Mouse (Mus musculus) MEL (cell line): ENCODE data around the gene Osbp2. TPM values are rescaled to one million over a fixed set of nuclear protein-coding genes. Genes with fewer than 3 reads are reported as not detected.

Experiments
- DNase-seq: peaks from one replicate; pipeline ENCODE4 v3.0.0; 2011; ENCODE audit warnings: low read depth, low spot score
- H3K27ac ChIP-seq: 2 replicates; pipeline ENCODE4 v1.5.1; 2012; ENCODE audit warnings: low read depth, mild to moderate bottlenecking, control low read depth, low read length, moderate library complexity; ENCODE audit not compliant: control insufficient read depth
- H3K27me3 ChIP-seq, 2 experiments: fragments of 150-350 bp in 1 of 2; sonication (generic) in 1 of 2; 2 replicates each; pipeline ENCODE4 v1.6.1; 2012; ENCODE audit warnings: low read length in 2 of 2, mild to moderate bottlenecking in 2 of 2, improper control_type of control experiment in 1 of 2, moderate library complexity in 1 of 2; ENCODE audit not compliant: insufficient read depth in 2 of 2, control insufficient read depth in 1 of 2
- H3K36me3 ChIP-seq, 2 experiments: 2 replicates each; pipeline ENCODE4 v1.6.1; 2012 to 2014; ENCODE audit warnings: low read length in 2 of 2, improper control_type of control experiment in 1 of 2, inconsistent platforms in 1 of 2, mild to moderate bottlenecking in 1 of 2; ENCODE audit not compliant: insufficient read depth in 2 of 2, control insufficient read depth in 1 of 2
- H3K4me1 ChIP-seq, 2 experiments: fragments of 150-350 bp in 1 of 2; sonication (generic) in 1 of 2; 2 replicates each; pipeline ENCODE4 v1.6.1; 2012; ENCODE audit warnings: low read length in 2 of 2, improper control_type of control experiment in 1 of 2, mild to moderate bottlenecking in 1 of 2; ENCODE audit not compliant: insufficient read depth in 2 of 2, control insufficient read depth in 1 of 2
- H3K4me3 ChIP-seq, 2 experiments: fragments of 150-350 bp in 1 of 2; sonication (generic) in 1 of 2; 2 replicates each; pipeline ENCODE4 v1.5.1; 2012; ENCODE audit warnings: low read depth in 2 of 2, low read length in 2 of 2, mild to moderate bottlenecking in 2 of 2, moderate library complexity in 2 of 2, control low read depth in 1 of 2, improper control_type of control experiment in 1 of 2; ENCODE audit not compliant: control insufficient read depth in 1 of 2, insufficient read depth in 1 of 2
- H3K79me2 ChIP-seq: 2 replicates; pipeline ENCODE4 v1.6.1; 2012; ENCODE audit warnings: mild to moderate bottlenecking, low read length, moderate library complexity; ENCODE audit not compliant: control insufficient read depth, poor library complexity, insufficient read depth
- H3K9ac ChIP-seq: 2 replicates; pipeline ENCODE4 v1.6.1; 2012; ENCODE audit warnings: low read depth, mild to moderate bottlenecking, control low read depth, low read length, moderate library complexity; ENCODE audit not compliant: control insufficient read depth, poor library complexity, severe bottlenecking
- H3K9me3 ChIP-seq: fragments of 150-350 bp; sonication (generic); replicated peaks from 2 replicates; pipeline ENCODE4 v1.6.1; 2012; ENCODE audit warnings: mild to moderate bottlenecking, low read length, improper control_type of control experiment, moderate library complexity; ENCODE audit not compliant: insufficient read depth
- CHD1 ChIP-seq: IDR thresholded peaks from 2 replicates; pipeline ENCODE4 v1.6.1; 2012; ENCODE audit warnings: low read depth, mild to moderate bottlenecking, inconsistent platforms, low read length, improper control_type of control experiment
- CTCF ChIP-seq, 3 experiments: IDR thresholded peaks in 2 of 3; conservative IDR thresholded peaks in 1 of 3; 2 replicates each; pipeline ENCODE4 v1.5.1; 2011 to 2012; ENCODE audit warnings: low read length in 3 of 3, low read depth in 2 of 3, mild to moderate bottlenecking in 2 of 3, improper control_type of control experiment in 1 of 3, inconsistent platforms in 1 of 3, mixed read lengths in 1 of 3, moderate library complexity in 1 of 3; ENCODE audit not compliant: control insufficient read depth in 1 of 3, insufficient read depth in 1 of 3, poor library complexity in 1 of 3, severe bottlenecking in 1 of 3
- ELF1 ChIP-seq: IDR thresholded peaks from 2 replicates; pipeline ENCODE4 v1.6.1; 2014; ENCODE audit warnings: low read depth, mild to moderate bottlenecking, inconsistent platforms, low read length, improper control_type of control experiment, moderate library complexity
- EP300 ChIP-seq, 2 experiments: IDR thresholded peaks; 2 replicates each; pipeline ENCODE4 v1.6.1; 2011; ENCODE audit warnings: improper control_type of control experiment in 2 of 2, low read length in 2 of 2, low read depth in 1 of 2, mild to moderate bottlenecking in 1 of 2
- GABPA ChIP-seq: IDR thresholded peaks from 2 replicates; pipeline ENCODE4 v1.6.1; 2012; ENCODE audit warnings: low read depth, mild to moderate bottlenecking, inconsistent platforms, low read length, improper control_type of control experiment, moderate library complexity
- JUND ChIP-seq: IDR thresholded peaks from 2 replicates; pipeline ENCODE4 v1.6.1; 2011; ENCODE audit warnings: low read depth, mild to moderate bottlenecking, improper control_type of control experiment, low read length
- MAX ChIP-seq: IDR thresholded peaks from 2 replicates; pipeline ENCODE4 v1.6.1; 2011; ENCODE audit warnings: low read length, improper control_type of control experiment
- MAZ ChIP-seq: IDR thresholded peaks from 2 replicates; pipeline ENCODE4 v1.6.1; 2012; ENCODE audit warnings: low read depth, mild to moderate bottlenecking, inconsistent platforms, low read length, improper control_type of control experiment
- MEF2A ChIP-seq: IDR thresholded peaks from 2 replicates; pipeline ENCODE4 v1.6.1; 2014; ENCODE audit warnings: low read depth, mild to moderate bottlenecking, inconsistent platforms, low read length, improper control_type of control experiment; ENCODE audit not compliant: poor library complexity, insufficient replicate concordance, severe bottlenecking; ENCODE audit errors: extremely low read depth
- MXI1 ChIP-seq: IDR thresholded peaks from 2 replicates; pipeline ENCODE4 v1.6.1; 2011; ENCODE audit warnings: mild to moderate bottlenecking, low read depth, low read length, improper control_type of control experiment
- MYB ChIP-seq: IDR thresholded peaks from 2 replicates; pipeline ENCODE4 v1.6.1; 2011; ENCODE audit warnings: mild to moderate bottlenecking, low read depth, low read length, improper control_type of control experiment
- MYC ChIP-seq: IDR thresholded peaks from 2 replicates; pipeline ENCODE4 v1.6.1; 2011; ENCODE audit warnings: low read depth, mild to moderate bottlenecking, low read length, improper control_type of control experiment, moderate library complexity
- NRF1 ChIP-seq: IDR thresholded peaks from 2 replicates; pipeline ENCODE4 v1.6.1; 2014; ENCODE audit warnings: low read depth, mild to moderate bottlenecking, inconsistent platforms, low read length, improper control_type of control experiment, moderate library complexity; ENCODE audit not compliant: poor library complexity, insufficient read depth, severe bottlenecking
- POLR2A ChIP-seq, 2 experiments: IDR thresholded peaks; 2 replicates each; pipeline ENCODE4 v1.6.1; 2011 to 2012; ENCODE audit warnings: low read length in 2 of 2, mild to moderate bottlenecking in 2 of 2, control low read depth in 1 of 2, improper control_type of control experiment in 1 of 2, low read depth in 1 of 2, moderate library complexity in 1 of 2; ENCODE audit not compliant: control insufficient read depth in 1 of 2, insufficient read depth in 1 of 2, poor library complexity in 1 of 2
- POLR2AphosphoS5 ChIP-seq: IDR thresholded peaks from 2 replicates; pipeline ENCODE4 v1.6.1; 2012; ENCODE audit warnings: low read depth, borderline replicate concordance, mild to moderate bottlenecking, inconsistent platforms, low read length, moderate library complexity, mixed read lengths
- SIN3A ChIP-seq: IDR thresholded peaks from 2 replicates; pipeline ENCODE4 v1.6.1; 2012; ENCODE audit warnings: low read length, improper control_type of control experiment, inconsistent platforms
- SMC3 ChIP-seq: IDR thresholded peaks from 2 replicates; pipeline ENCODE4 v1.6.1; 2011; ENCODE audit warnings: low read depth, low read length, improper control_type of control experiment
- TAL1 ChIP-seq: IDR thresholded peaks from 2 replicates; pipeline ENCODE4 v1.6.1; 2012; ENCODE audit warnings: mild to moderate bottlenecking, inconsistent platforms, low read length, moderate library complexity, mixed read lengths
- TCF12 ChIP-seq: IDR thresholded peaks from 2 replicates; pipeline ENCODE4 v1.6.1; 2014; ENCODE audit warnings: low read depth, mild to moderate bottlenecking, inconsistent platforms, low read length, improper control_type of control experiment, moderate library complexity
- UBTF ChIP-seq: IDR thresholded peaks from 2 replicates; pipeline ENCODE4 v1.6.1; 2012; ENCODE audit warnings: low read depth, mild to moderate bottlenecking, inconsistent platforms, low read length, improper control_type of control experiment, moderate library complexity, borderline replicate concordance; ENCODE audit not compliant: insufficient read depth
- USF2 ChIP-seq, 2 experiments: IDR thresholded peaks; 2 replicates each; pipeline ENCODE4 v1.6.1; 2011 to 2012; ENCODE audit warnings: improper control_type of control experiment in 2 of 2, low read length in 2 of 2, borderline replicate concordance in 1 of 2, inconsistent platforms in 1 of 2, low read depth in 1 of 2, mild to moderate bottlenecking in 1 of 2; ENCODE audit not compliant: insufficient read depth in 1 of 2
- ZC3H11A ChIP-seq: IDR thresholded peaks from 2 replicates; pipeline ENCODE4 v1.6.1; 2012; ENCODE audit warnings: low read depth, mild to moderate bottlenecking, inconsistent platforms, low read length, improper control_type of control experiment
- ZKSCAN1 ChIP-seq: IDR thresholded peaks from 2 replicates; pipeline ENCODE4 v1.6.1; 2012; ENCODE audit warnings: low read depth, mild to moderate bottlenecking, inconsistent platforms, low read length, improper control_type of control experiment, moderate library complexity
- polyA plus RNA-seq, 2 experiments: library from polyadenylated mRNA; stranded (reverse) in 1 of 2; unstranded in 1 of 2; fragments of >175 nt in 1 of 2; fragments of >200 nt in 1 of 2; gene quantifications; 2 replicates each; pipeline versions ENCODE4 v1.2.1 to v1.2.4; 2012; ENCODE audit warnings: low replicate concordance in 2 of 2, low read depth in 1 of 2; ENCODE audit not compliant: insufficient read length in 2 of 2, insufficient read depth in 1 of 2, missing spikeins in 1 of 2
- total RNA-seq: library from RNA; depleted of rRNA; stranded (reverse); fragments of 300-350 nt; gene quantifications from 2 replicates; pipeline ENCODE4 v1.2.3, GENCODE M21; 2012

Gene Osbp2
- total and polyA plus RNA-seq, 3 experiments, result 0.04 TPM; not detected in 2

DNA sequence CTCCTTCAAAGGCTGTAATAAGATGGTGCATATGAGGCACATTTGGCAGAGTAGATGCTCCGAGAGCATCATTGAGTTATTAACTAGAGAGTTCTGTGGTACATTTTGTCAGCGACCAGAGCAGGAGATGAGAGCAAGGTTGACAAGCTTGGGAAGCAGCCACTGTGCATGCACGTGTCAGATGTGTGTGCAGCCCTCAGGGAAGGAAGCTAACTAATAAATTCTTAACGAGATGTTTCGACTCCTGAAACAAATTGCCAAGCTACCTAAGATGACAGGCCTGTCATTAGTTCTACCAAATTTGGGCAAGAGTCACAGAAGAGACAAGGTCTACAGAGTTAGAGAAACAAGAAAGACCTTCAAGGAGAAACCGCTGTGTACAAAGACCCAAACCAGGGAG lies 640 bp upstream of the Osbp2 start:
- no peaks in the 10 kb centered on the region for H3K79me2 ChIP-seq
- peaks cover 7 to 13% of the 10 kb centered on the region in 2 experiments for H3K27me3 ChIP-seq
- DNase-seq, result no peak
- peak overlapping the region; percentile 63 to 78 for H3K4me3 ChIP-seq
- peaks cover 3 to 7% of the 10 kb centered on the region in 2 experiments; a peak in 3 of 4 replicates for H3K4me1 ChIP-seq
- TF ChIP-seq MYC (0 out of 2 replicates have a peak, but pooled peaks have one; percentile 19), SIN3A (peak; percentile 45; the same call in 1 of the 2 replicates), MAX (peak; percentile 60; the same call in 1 of the 2 replicates), GABPA (no peak)
- no peak overlapping the region for H3K27ac ChIP-seq
- peaks cover 0 to 2% of the 10 kb centered on the region in 2 experiments; a peak in 1 of 4 replicates for H3K36me3 ChIP-seq
- H3K9ac ChIP-seq, result no peak overlapping the region; the same call in 1 of the 2 replicates
- H3K9me3 ChIP-seq, result no peaks in the 10 kb centered on the region

DNA sequence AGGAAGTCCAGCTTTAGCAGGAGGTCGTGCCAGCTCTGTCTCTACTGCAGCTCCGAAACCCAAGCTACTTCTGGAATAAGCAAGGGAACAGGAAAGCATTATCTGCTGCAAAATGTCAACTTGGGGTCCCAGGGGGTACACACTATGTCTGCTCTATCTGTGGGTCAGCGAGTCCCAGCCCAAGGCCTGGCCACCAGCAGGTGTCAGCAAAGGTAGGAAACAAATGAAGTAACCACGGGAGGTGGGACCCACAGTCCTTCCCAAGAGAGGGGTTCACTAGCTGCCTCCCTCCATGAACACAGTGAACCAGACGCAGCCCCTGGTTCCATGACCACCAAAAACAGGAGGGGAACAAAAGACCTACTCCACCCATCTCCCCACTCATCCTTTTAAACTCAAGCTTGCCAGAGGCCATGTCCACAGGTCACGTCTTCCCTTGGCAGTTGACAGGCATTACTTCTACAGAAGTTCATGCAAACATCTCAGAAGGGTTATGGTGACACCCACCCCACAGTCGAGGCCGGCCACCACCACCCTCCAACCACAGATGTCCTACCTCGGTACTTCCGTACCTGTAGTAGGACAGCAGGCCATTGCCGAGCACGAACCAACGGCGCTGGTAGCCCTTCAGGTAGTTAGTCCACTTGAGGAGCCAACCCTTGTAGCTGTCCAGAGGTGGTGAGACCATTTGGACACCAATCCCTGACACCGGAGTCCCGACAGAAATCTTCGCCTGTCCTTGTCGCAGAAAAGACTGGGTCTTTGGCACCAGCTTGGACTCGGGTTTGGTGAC lies 846 bp downstream of the Osbp2 start:
- H3K4me1 ChIP-seq, result peaks cover 3 to 7% of the 10 kb centered on the region in 2 experiments; a peak in 3 of 4 replicates
- peaks cover 0 to 2% of the 10 kb centered on the region in 2 experiments; a peak in 1 of 4 replicates for H3K36me3 ChIP-seq
- no peak for DNase-seq
- H3K9ac ChIP-seq, result no peak overlapping the region
- H3K27me3 ChIP-seq, result peaks cover 8 to 21% of the 10 kb centered on the region in 2 experiments
- TF ChIP-seq MYC (no peak), NRF1 (no peak), MYB (no peak), TCF12 (no peak), MAZ (no peak), POLR2A (IDR thresholded peaks at IDR 0.05; ENCODE audit: control insufficient read depth in 1 of 2, insufficient read depth in 1 of 2, low read depth in 1 of 2, low read length in 2 of 2, poor library complexity in 1 of 2) (no peak), SMC3 (no peak), CTCF (IDR thresholded peaks at IDR 0.05 in 2 of 3, conservative IDR thresholded peaks at IDR 0.05 in 1 of 3; ENCODE audit: control insufficient read depth in 1 of 3, insufficient read depth in 1 of 3, low read depth in 2 of 3, low read length in 3 of 3, poor library complexity in 1 of 3, severe bottlenecking in 1 of 3) (no peak)
- TF ChIP-seq, all 39 proteins: peak for 0
- Histone ChIP-seq H3K27ac (no peak overlapping the region), H3K4me3 (no peak overlapping the region), H3K9me3 (no peaks in the 10 kb centered on the region), H3K79me2 (no peaks in the 10 kb centered on the region)

DNA sequence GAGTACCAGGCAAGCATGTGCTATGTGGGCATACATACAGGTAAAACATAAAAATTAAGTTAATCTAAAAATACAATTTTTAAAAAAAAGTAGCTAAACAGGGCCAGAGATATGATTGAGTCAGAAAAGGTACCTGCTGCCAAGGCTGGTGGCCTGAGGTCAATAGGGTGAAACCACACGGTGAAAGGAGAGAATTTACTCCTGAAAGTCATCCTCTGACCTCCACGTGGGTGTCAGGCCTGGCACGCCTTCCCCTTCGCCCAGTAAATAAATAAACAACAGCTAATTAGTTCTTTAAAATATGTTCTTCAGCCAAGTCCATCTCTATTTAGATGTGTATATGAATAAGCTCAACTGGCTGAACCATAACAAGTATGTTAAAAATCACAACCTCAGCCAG lies 3.3 kb downstream of the Osbp2 start:
- Histone ChIP-seq H3K27ac (no peak overlapping the region), H3K4me3 (no peak overlapping the region), H3K4me1 (peaks cover 3 to 7% of the 10 kb centered on the region in 2 experiments; a peak in 3 of 4 replicates), H3K27me3 (peaks cover 15 to 34% of the 10 kb centered on the region in 2 experiments), H3K36me3 (peaks cover 0 to 2% of the 10 kb centered on the region in 2 experiments; a peak in 1 of 4 replicates), H3K9me3 (no peaks in the 10 kb centered on the region), H3K79me2 (no peaks in the 10 kb centered on the region), H3K9ac (no peak overlapping the region)
- no peak for DNase-seq
- TF ChIP-seq SIN3A (no peak), GABPA (no peak), UBTF (no peak), EP300 (IDR thresholded peaks at IDR 0.05; ENCODE audit: low read depth in 1 of 2, low read length in 2 of 2) (no peak), TAL1 (no peak), MEF2A (no peak), ZKSCAN1 (no peak), MXI1 (no peak), USF2 (IDR thresholded peaks at IDR 0.05; ENCODE audit: borderline replicate concordance in 1 of 2, insufficient read depth in 1 of 2, low read depth in 1 of 2, low read length in 2 of 2) (no peak), CHD1 (no peak), POLR2AphosphoS5 (no peak), JUND (no peak), MYC (no peak), ELF1 (no peak), ZC3H11A (no peak)
